Mouse (Mus musculus) hindbrain, embryonic 15.5 days (tissue): Measurements from ENCODE around the gene Ugt2b34. TPM values are rescaled to one million over a fixed set of nuclear protein-coding genes. Genes with fewer than 3 reads are reported as not detected.

Experiments
- ATAC-seq: fragments of 200-750 bp; cut with Nextera tagmentation; 2 replicates; pipeline ENCODE4 v1.8.0; 2017; ENCODE audit warnings: low read depth, moderate number of reproducible peaks, moderate TSS enrichment; ENCODE audit not compliant: low FRiP score
- H3K27ac ChIP-seq: fragments of 300-500 bp; sonication (generic); replicated peaks from 2 replicates; pipeline ENCODE4 v1.5.1; 2015; ENCODE audit warnings: mild to moderate bottlenecking, inconsistent platforms
- H3K27me3 ChIP-seq: fragments of 300-500 bp; sonication (generic); 2 replicates; pipeline ENCODE4 v1.6.1; 2015; ENCODE audit warnings: control low read depth, inconsistent platforms
- H3K36me3 ChIP-seq: fragments of 300-500 bp; sonication (generic); 2 replicates; pipeline ENCODE4 v1.6.1; 2015; ENCODE audit warnings: control low read depth, inconsistent platforms
- H3K4me1 ChIP-seq: fragments of 300-500 bp; sonication (generic); replicated peaks from 2 replicates; pipeline ENCODE4 v1.6.1; 2015; ENCODE audit warnings: control low read depth, inconsistent platforms
- H3K4me2 ChIP-seq: fragments of 300-500 bp; sonication (generic); 2 replicates; pipeline ENCODE4 v1.6.1; 2015; ENCODE audit warnings: moderate library complexity, mild to moderate bottlenecking, inconsistent platforms
- H3K4me3 ChIP-seq: fragments of 300-500 bp; sonication (generic); 2 replicates; pipeline ENCODE4 v1.5.1; 2015; ENCODE audit warnings: mild to moderate bottlenecking, inconsistent platforms
- H3K9ac ChIP-seq: fragments of 300-500 bp; sonication (generic); 2 replicates; pipeline ENCODE4 v1.6.1; 2015; ENCODE audit warnings: inconsistent platforms
- H3K9me3 ChIP-seq: fragments of 300-500 bp; sonication (generic); 2 replicates; pipeline ENCODE4 v1.6.1; 2016; ENCODE audit warnings: control low read depth, inconsistent platforms
- WGBS: fragments of 180-500 bp; shearing (Covaris S2); methylation state at CpG from one replicate; pipeline ENCODE4 v1.1.7; 2015; 5-methylcytosine and 5-hydroxymethylcytosine counted together
- polyA plus RNA-seq: library from polyadenylated mRNA; unstranded; fragments of >200 nt; fragmentation: Nextera tagmentation; extraction: Ambion mirVana; gene quantifications from 2 replicates; pipeline ENCODE4 v1.2.1, GENCODE M21; 2015

The Ugt2b34 gene
- not detected in 2 replicates for polyA plus RNA-seq

GRCm38 (mm10) chr5:86906758-86907157 is at the start of gene Ugt2b34:
Gene Ugt2b34, minus strand, starts transcription at chr5:86906937.
- Histone ChIP-seq H3K9ac (no peak within 1 kb of the TSS), H3K27me3 (no peaks in the 10 kb centered on the region), H3K27ac (no peak within 1 kb of the TSS), H3K4me3 (no peak within 1 kb of the TSS), H3K4me2 (no peak within 1 kb of the TSS), H3K4me1 (no peaks in the 10 kb centered on the region), H3K36me3 (no peaks in the 10 kb centered on the region), H3K9me3 (no peaks in the 10 kb centered on the region)
- ATAC-seq, result no peak
- WGBS, result 68% methylated on average over 1 of the region's 1 CpGs

GRCm38 (mm10) chr5:86942111-86942510 is 35.4 kb upstream of the Ugt2b34 start:
- Histone ChIP-seq H3K4me1 (no peaks in the 10 kb centered on the region), H3K4me2 (no peak overlapping the region), H3K36me3 (no peaks in the 10 kb centered on the region), H3K9ac (no peak overlapping the region), H3K4me3 (no peak overlapping the region), H3K27ac (no peak overlapping the region), H3K27me3 (no peaks in the 10 kb centered on the region), H3K9me3 (no peaks in the 10 kb centered on the region)
- 94% methylated on average over 2 of the region's 2 CpGs for WGBS
- ATAC-seq, result no peak

- H3K9me3 ChIP-seq, result no peaks in the 10 kb centered on the region
- no peak for ATAC-seq
- no peaks in the 10 kb centered on the region for H3K27me3 ChIP-seq
- H3K9ac ChIP-seq, result no peak within 1 kb of the TSS
- H3K4me1 ChIP-seq, result no peaks in the 10 kb centered on the region
- no peak within 1 kb of the TSS for H3K4me2 ChIP-seq
- H3K4me3 ChIP-seq, result no peak within 1 kb of the TSS
- H3K36me3 ChIP-seq, result no peaks in the 10 kb centered on the region
- H3K27ac ChIP-seq, result no peak within 1 kb of the TSS
- WGBS, result 88% methylated on average over 2 of the region's 2 CpGs
Observed at GRCm38 (mm10) chr5:86926426-86926825, 19.7 kb upstream of the Ugt2b34 start, which contains the start of gene Ugt2b1. Gene Ugt2b1, minus strand, starts transcription at chr5:86926530.

GRCm38 (mm10) chr5:86920661-86921233 is 14.0 kb upstream of the Ugt2b34 start:
- Histone ChIP-seq H3K9ac (no peak overlapping the region), H3K36me3 (no peaks in the 10 kb centered on the region), H3K9me3 (no peaks in the 10 kb centered on the region), H3K4me3 (no peak overlapping the region), H3K27me3 (no peaks in the 10 kb centered on the region), H3K4me1 (no peaks in the 10 kb centered on the region), H3K4me2 (no peak overlapping the region), H3K27ac (no peak overlapping the region)
- no peak for ATAC-seq
- 79% methylated on average over 3 of the region's 3 CpGs for WGBS

- H3K9me3 ChIP-seq, result no peaks in the 10 kb centered on the region
- no peak overlapping the region for H3K9ac ChIP-seq
- no peak for ATAC-seq
- 92% methylated on average over 3 of the region's 3 CpGs for WGBS
- H3K27ac ChIP-seq, result no peak overlapping the region
- no peak overlapping the region for H3K4me3 ChIP-seq
- no peaks in the 10 kb centered on the region for H3K27me3 ChIP-seq
- H3K4me1 ChIP-seq, result no peaks in the 10 kb centered on the region
- no peaks in the 10 kb centered on the region for H3K36me3 ChIP-seq
- no peak overlapping the region for H3K4me2 ChIP-seq
Observed at GRCm38 (mm10) chr5:86911357-86912099, 4.8 kb upstream of the Ugt2b34 start.

- 77% methylated on average over 1 of the region's 1 CpGs for WGBS
- Histone ChIP-seq H3K27me3 (no peaks in the 10 kb centered on the region), H3K4me3 (no peak overlapping the region), H3K4me2 (no peak overlapping the region), H3K4me1 (no peaks in the 10 kb centered on the region), H3K27ac (no peak overlapping the region), H3K36me3 (no peaks in the 10 kb centered on the region), H3K9me3 (no peaks in the 10 kb centered on the region), H3K9ac (no peak overlapping the region)
- ATAC-seq, result no peak
Observed at GRCm38 (mm10) chr5:86910770-86911169, 4.0 kb upstream of the Ugt2b34 start.

- H3K9me3 ChIP-seq, result no peaks in the 10 kb centered on the region
- ATAC-seq, result no peak
- no peaks in the 10 kb centered on the region for H3K27me3 ChIP-seq
- H3K9ac ChIP-seq, result no peak overlapping the region
- no peak overlapping the region for H3K27ac ChIP-seq
- no peaks in the 10 kb centered on the region for H3K36me3 ChIP-seq
- 92% methylated on average over 1 of the region's 1 CpGs for WGBS
- H3K4me3 ChIP-seq, result no peak overlapping the region
- no peaks in the 10 kb centered on the region for H3K4me1 ChIP-seq
- H3K4me2 ChIP-seq, result no peak overlapping the region
Observed at GRCm38 (mm10) chr5:86889933-86890332, 16.8 kb downstream of the Ugt2b34 start.

GRCm38 (mm10) chr5:86888420-86888819 is 18.3 kb downstream of the Ugt2b34 start:
- Histone ChIP-seq H3K27me3 (no peaks in the 10 kb centered on the region), H3K9me3 (no peaks in the 10 kb centered on the region), H3K4me1 (no peaks in the 10 kb centered on the region), H3K4me2 (no peak overlapping the region), H3K27ac (no peak overlapping the region), H3K9ac (no peak overlapping the region), H3K36me3 (no peaks in the 10 kb centered on the region), H3K4me3 (no peak overlapping the region)
- ATAC-seq, result no peak
- WGBS, result 86% methylated on average over 1 of the region's 1 CpGs

- 88% methylated on average over 1 of the region's 1 CpGs for WGBS
- ATAC-seq, result no peak
- no peaks in the 10 kb centered on the region for H3K4me1 ChIP-seq
Observed at GRCm38 (mm10) chr5:86887081-86887480, 19.7 kb downstream of the Ugt2b34 start.

GRCm38 (mm10) chr5:86886620-86887019 is 20.1 kb downstream of the Ugt2b34 start:
- H3K36me3 ChIP-seq, result no peaks in the 10 kb centered on the region
- WGBS, result 52% methylated on average over 3 of the region's 3 CpGs
- H3K4me3 ChIP-seq, result no peak overlapping the region
- H3K27me3 ChIP-seq, result no peaks in the 10 kb centered on the region
- no peak overlapping the region for H3K9ac ChIP-seq
- no peak for ATAC-seq
- no peaks in the 10 kb centered on the region for H3K9me3 ChIP-seq
- no peaks in the 10 kb centered on the region for H3K4me1 ChIP-seq
- no peak overlapping the region for H3K4me2 ChIP-seq
- H3K27ac ChIP-seq, result no peak overlapping the region

More at GRCm38 (mm10) chr5:86887081-86887480, 19.7 kb downstream of the Ugt2b34 start:
- Histone ChIP-seq H3K27ac (no peak overlapping the region), H3K27me3 (no peaks in the 10 kb centered on the region), H3K4me2 (no peak overlapping the region), H3K36me3 (no peaks in the 10 kb centered on the region), H3K4me3 (no peak overlapping the region), H3K9me3 (no peaks in the 10 kb centered on the region), H3K9ac (no peak overlapping the region)

GRCm38 (mm10) chr5:86871877-86872276 is 34.9 kb downstream of the Ugt2b34 start:
- H3K9me3 ChIP-seq, result no peaks in the 10 kb centered on the region
- H3K27me3 ChIP-seq, result no peaks in the 10 kb centered on the region
- H3K36me3 ChIP-seq, result no peaks in the 10 kb centered on the region
- no peak overlapping the region for H3K9ac ChIP-seq
- WGBS, result 71% methylated on average over 1 of the region's 1 CpGs
- H3K27ac ChIP-seq, result no peak overlapping the region
- H3K4me2 ChIP-seq, result no peak overlapping the region
- H3K4me1 ChIP-seq, result no peaks in the 10 kb centered on the region
- no peak overlapping the region for H3K4me3 ChIP-seq
- no peak for ATAC-seq

- Histone ChIP-seq H3K27ac (no peak overlapping the region), H3K36me3 (no peaks in the 10 kb centered on the region), H3K4me1 (no peaks in the 10 kb centered on the region), H3K9me3 (no peaks in the 10 kb centered on the region), H3K4me2 (no peak overlapping the region), H3K9ac (no peak overlapping the region), H3K27me3 (no peaks in the 10 kb centered on the region), H3K4me3 (no peak overlapping the region)
- no peak for ATAC-seq
- WGBS, result 41% methylated on average over 3 of the region's 3 CpGs
Observed at GRCm38 (mm10) chr5:86858336-86858735, 48.4 kb downstream of the Ugt2b34 start.
